Mouse (Mus musculus) ES-E14 (cell line): ENCODE results near the gene Anapc15-ps.

Source experiments
- HCFC1 ChIP-seq: IDR thresholded peaks from 2 replicates; pipeline ENCODE4 v1.6.1; 2012; ENCODE audit warnings: low read length, inconsistent platforms, borderline replicate concordance; ENCODE audit not compliant: insufficient read depth
- MAFK ChIP-seq: IDR thresholded peaks from 2 replicates; pipeline ENCODE4 v1.6.1; 2014; ENCODE audit warnings: mild to moderate bottlenecking, low read depth, low read length, inconsistent platforms; ENCODE audit not compliant: insufficient read depth
- ZC3H11A ChIP-seq: IDR thresholded peaks from 2 replicates; pipeline ENCODE4 v1.6.1; 2012; ENCODE audit warnings: low read depth, mild to moderate bottlenecking, inconsistent platforms, low read length, borderline replicate concordance
- ZNF384 ChIP-seq: IDR thresholded peaks from 2 replicates; pipeline ENCODE4 v1.6.1; 2012; ENCODE audit warnings: low read depth, low read length, inconsistent platforms

- TF ChIP-seq HCFC1: no peak
- no peak for TF ChIP-seq ZNF384
- TF ChIP-seq MAFK: no peak
- no peak for TF ChIP-seq ZC3H11A
These were observed 11.7 kb upstream of the Anapc15-ps start for GRCm38 (mm10) chr10:95684782-95685555.
